Mouse (Mus musculus) bone marrow macrophage, adult 2 months (primary cell): Measurements from ENCODE around the gene Styx.

Source experiments
- CTCF ChIP-seq: IDR thresholded peaks from 2 replicates; pipeline ENCODE4 v1.5.1; 2012; ENCODE audit warnings: low read depth, mild to moderate bottlenecking, low read length, moderate library complexity
- POLR2A ChIP-seq: IDR thresholded peaks from 2 replicates; pipeline ENCODE4 v1.6.1; 2012; ENCODE audit warnings: mild to moderate bottlenecking, low read depth, low read length, borderline replicate concordance

- TF ChIP-seq CTCF = no peak
- TF ChIP-seq POLR2A = no peak
Measured at GRCm38 (mm10) chr14:45316927-45317326, 34.0 kb upstream of the Styx start.
